Mouse (Mus musculus) c-Kit-positive CD71-positive TER-119-positive erythroid progenitor cells, embryonic 14.5 days (primary cell): Measurements from ENCODE around the gene Plau.

Experiments used
- DNase-seq: peaks from one replicate; pipeline ENCODE4 v3.0.0-alpha.2; 2013; ENCODE audit warnings: low spot score

Plau gene

DNA sequence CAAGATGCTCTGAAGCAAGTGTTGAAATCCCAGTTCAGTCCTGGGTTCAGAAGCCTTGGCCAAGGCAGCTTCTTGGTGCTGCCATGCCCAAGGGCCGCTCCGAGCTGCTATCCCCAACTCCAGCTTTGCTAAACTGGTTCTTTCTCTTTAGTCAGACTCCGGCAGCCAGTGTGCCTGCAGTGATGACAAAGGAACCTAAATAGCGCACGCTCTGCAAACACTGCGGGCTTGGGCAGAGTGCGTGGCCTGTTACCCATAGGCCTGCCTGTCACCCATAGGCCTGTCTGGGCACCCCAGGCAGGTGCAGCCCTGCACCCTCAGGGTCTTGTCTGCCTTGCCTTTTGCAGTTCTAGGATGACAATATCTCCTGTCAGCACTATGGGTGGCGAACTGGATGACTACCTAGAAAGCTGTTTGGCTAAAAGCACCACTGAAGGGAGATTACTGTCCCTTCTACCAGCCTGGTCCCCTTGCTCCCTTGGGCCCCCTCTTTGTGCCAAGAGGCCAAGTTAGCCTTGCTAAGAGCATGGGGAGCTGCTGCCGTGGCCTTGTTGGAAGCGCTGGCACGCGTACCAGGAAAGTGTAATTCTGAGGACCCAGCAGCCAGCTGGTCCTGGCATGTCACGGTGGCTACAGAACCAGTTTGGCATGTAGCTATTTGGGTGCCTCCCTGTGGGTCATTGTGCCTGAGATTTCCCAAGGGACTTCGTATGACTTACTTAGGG lies 30.2 kb upstream of the Plau start:
- DNase-seq: no peak

DNA sequence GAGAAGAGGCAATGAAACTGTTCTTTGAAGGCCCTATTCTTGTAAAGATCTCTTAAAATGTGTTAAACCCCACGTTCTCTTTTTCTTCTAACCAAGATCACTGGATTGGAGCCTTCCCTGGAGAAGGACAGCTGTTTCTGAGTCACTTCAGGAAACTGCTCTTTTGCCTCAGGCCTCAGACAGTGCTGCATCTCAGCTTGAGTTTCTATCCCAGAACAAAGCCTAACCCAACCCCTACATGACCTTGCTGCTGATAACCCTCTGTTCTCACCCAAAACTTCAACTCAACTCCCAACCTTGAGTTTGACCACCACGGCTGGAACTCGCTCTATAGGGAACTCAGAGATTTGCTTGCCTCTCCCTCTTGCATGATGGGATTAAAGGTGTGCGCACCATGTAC lies 27.1 kb upstream of the Plau start:
- no peak for DNase-seq

DNA sequence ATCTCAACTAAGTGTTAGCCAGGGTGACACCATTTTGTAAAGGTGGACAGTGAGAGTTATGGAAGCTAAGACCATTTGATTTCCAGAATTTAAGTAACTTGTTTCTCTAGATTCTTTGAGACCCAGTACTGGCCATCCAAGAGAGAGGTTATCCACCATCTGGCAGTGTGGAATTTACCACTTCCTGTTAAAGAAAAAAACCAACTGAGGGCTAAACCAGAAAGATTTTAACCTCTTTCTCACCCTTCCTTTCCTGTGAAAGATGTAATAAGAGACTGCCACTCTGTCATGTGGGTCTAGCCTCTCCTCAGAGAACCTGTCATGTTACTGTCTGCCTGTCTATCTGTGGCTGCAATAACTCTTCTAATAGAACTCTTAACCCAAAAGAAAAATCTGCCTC lies 26.6 kb upstream of the Plau start:
- DNase-seq: no peak

DNA sequence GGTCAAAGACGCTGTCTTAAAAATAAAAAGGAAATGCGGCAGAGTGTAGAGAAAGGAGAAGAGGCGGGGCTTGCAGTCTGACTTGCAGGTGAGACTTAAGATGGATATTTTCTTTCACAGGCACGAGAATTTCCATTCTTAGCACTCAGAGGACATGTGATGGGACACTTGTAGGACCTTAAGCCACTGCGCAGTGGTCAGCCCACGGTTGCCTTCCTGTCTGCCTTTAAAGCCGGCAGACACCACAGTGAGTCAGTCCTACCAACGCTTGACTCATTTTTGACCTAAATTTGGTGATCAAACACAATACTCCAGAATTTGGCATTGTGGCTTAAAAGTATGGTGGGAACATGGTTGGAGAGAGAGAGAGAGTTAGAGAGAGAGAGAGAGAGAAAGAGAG lies 25.2 kb upstream of the Plau start:
- no peak for DNase-seq

GRCm38 (mm10) chr14:20811779-20812406 lies 24.6 kb upstream of the Plau start:
- no peak for DNase-seq

DNA sequence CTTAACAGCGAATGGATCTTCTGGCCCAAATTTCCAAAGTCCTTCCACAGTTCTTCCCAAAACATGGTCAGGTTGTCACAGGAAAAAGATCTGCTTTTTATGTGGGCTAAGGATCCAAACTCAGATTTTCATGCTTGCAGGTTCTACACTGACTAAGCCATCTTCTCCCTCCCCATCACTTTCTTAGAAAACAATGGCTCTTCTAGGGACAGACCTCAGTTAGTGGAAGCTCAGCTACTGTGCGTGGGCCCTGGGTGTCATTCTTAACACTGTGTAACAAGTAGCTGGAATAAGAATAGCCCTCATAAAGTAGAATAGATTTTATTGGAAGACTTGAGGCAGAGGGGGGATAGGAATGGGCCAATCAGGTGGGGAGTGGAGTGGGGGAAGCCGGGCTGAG lies 21.0 kb upstream of the Plau start:
- no peak for DNase-seq

DNA sequence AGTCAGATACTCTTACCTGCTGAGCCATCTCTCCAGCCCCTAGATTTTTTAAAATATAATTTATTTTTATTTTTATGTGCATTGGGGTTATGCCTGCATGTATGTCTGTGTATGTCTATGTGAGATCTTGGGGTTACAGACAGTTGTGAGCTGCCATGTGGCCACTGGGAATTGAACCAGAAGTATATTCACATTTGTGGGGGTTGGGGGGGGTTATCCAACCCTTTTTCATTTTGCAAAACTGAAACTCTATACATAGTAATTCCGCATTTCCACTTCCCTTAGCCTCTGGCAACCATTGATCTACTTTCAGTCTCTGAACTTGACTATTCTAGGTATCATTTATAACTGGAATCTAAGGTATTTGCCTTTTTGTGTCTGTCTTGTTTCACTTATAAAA lies 11.9 kb upstream of the Plau start:
- no peak for DNase-seq

GRCm38 (mm10) chr14:20825516-20825915 lies 10.9 kb upstream of the Plau start:
- no peak for DNase-seq

DNA sequence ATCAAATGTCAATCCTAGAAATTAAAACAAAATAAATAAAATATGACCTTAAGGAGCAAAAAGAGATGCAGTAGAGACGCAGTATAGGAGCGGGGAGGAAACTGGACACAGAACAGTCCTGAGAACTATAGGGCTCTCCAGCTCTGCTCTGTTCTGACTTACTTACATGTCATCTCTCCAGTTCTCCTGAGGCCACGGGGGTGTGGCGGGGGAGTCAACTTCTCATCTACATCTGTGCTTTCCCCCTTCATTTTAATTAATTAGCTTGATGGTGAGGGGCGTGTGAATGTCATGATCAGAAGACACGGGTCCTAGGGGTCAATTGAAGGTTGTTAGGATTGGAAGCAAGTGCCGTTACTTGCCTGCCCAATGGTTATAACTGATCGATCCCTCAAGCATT lies 9.4 kb upstream of the Plau start:
- no peak for DNase-seq

DNA sequence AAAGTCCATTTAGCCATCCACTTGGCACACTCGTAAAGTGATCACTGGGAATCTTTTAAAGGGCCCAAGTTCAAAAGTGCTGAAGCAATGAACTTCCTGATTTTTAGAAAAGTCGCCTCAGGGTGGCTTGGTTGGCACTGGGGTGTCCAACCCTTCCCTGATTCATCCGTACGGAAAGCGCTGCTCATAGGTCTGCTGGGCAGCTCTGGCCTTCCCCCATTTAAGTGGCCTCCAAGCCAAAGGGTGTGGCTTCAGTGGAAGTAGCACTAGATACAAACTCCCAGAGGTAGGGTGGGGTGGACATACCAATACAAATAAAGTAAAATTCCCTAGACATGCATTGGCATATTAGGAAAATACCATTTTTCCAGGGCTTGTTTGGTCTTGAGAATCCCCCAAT lies 9.0 kb upstream of the Plau start:
- no peak for DNase-seq

DNA sequence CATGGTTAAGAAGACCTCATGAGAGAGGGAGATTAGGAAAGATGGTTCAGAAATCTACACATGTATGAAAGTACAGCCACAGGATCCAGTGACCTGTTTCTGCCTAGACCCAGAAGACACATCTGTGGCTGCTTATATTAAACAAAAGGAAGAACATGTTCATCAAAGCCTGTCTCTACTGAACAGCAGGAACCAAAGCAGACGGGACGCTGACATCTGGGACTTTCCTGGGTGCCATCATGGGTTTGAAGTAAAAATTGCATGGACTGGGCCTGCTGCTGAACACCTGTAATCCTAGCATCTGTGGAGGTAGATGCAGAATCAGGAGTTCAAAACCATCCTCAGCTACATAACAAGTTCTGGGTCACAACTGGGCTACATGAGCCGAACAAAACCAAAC lies 7.9 kb upstream of the Plau start:
- DNase-seq: no peak

DNA sequence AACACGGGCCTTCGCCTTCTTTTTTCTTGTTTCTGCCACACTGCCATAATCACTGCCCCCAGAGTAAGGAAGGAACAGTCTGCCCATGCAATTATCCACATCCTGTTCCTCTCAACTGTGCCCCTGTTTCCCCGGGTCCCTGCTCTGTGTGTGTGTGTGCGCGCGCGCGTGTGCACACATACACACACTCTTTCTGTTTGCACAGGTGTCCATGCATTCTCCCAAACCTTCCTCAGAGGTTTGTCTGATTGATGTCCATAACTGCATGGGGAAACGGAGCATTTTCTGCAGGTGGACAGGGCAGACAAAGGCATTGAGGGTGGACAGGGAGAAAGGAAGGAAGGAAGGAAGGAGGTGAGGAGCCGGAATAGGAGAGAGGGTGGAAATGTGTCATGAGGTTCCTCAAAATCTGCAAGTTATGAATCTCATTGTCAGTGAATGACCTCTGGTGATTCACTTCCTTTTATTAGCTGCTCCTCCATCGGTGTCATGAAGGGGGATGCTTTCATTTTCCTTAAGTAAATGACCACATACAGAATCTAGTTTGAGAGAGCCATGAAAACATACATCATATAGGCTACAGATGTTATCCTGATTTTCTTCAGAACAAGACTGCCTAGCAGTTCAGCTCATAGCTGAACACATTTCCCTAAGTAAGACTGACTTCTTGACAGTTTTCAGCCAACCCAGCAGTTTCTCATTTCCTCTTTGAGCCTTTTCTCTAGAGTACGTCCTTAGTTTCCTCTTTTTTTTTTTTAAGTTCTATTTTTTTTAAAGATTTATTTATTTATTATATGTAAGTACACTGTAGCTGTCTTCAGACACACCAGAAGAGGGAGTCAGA lies 6.7 kb upstream of the Plau start:
- DNase-seq: no peak

DNA sequence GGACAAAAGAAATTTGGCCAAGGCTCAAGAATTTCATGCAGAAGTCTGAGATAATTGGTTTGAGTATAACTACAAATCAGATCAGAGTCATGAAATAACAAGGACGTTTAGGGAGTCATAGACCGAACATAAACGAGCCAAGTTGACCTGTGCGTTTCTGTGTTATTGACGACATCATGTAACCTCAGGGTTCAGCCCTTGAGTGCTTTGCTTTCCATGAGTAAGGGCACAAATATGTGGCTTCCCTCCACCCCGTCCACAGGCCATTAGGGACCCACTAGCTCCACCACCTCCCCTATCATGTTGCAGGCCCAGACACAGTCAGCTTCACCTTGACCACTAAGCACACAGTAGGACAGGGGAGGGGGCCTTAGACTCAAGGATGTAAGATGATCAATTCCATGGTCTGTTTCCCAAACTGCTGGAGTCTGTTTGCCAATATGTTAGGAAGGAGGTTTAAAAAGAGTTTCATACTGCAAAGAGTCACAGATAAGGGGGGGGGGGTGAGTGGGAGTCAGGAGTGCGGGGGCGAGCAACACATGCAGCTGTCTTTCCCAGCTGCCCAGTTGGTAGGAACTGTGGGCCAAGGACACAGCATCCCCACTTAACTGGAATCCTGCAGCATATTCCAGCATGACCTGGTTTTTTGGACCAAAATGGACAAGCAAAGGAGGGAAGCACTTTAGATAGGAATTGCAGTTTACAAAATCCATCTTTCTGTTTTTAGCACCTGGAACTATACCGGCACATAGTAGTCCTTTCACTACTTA lies 5.1 kb upstream of the Plau start:
- no peak for DNase-seq

- no peak for DNase-seq
Observed at GRCm38 (mm10) chr14:20831915-20832314, 4.5 kb upstream of the Plau start.

- DNase-seq: no peak
Observed at GRCm38 (mm10) chr14:20833525-20833924, 2.9 kb upstream of the Plau start.

DNA sequence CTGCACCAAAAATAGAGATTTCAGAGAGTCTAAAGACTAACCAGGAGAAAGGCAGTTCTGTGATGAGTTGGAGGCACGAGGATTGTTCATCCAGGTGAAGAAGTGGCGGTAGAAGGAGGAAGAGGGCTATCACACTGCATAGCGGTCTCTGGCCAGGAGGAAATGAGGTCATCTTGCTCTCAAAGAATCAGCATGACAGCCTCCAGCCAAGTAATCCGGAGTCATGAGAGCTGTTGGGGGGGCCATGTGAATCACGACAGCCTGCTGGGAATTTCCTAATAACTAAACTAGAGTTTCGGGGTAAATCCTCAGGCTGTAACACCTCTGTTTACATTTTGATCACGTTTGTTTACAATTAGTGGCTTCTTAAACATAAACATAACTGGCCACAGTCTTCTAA lies 2.3 kb upstream of the Plau start:
- no peak for DNase-seq

DNA sequence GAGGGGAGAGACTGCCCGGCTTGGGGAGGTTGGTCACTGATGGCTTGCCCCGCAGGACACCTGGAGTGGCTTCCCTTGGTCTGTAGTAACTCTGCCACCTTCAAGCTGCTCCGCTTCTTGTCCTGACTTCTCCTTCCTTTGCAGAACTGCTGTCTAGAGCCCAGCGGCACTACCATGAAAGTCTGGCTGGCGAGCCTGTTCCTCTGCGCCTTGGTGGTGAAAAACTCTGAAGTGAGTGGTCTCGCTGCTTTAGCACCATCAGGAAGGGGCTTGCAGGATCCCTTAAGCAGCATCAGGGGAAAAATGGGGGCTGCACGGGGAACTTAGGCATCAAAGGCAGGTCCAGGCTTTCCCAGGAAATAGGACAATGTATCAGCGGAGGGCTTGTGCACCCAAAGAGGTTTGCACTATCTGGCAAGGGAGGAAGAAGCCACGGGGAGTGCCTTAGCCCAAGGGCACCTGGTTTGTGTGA lies 481 bp downstream of the Plau start:
- DNase-seq: no peak

DNA sequence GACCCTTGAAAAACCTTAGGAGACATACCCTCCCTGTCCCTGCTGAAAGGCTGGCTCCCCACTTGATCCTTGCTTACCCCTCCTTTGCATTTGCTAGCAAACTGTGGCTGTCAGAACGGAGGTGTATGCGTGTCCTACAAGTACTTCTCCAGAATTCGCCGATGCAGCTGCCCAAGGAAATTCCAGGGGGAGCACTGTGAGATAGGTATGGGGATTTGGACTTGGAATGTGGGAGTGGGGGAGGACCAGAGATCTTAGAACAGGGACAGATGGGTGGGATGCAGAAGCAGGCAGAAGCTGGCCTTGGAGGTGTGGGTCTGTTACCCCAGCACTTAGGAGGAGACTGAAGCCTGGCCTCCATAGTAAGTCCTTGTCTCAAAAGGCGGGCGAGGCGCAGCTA lies 1.2 kb downstream of the Plau start:
- no peak for DNase-seq

DNA sequence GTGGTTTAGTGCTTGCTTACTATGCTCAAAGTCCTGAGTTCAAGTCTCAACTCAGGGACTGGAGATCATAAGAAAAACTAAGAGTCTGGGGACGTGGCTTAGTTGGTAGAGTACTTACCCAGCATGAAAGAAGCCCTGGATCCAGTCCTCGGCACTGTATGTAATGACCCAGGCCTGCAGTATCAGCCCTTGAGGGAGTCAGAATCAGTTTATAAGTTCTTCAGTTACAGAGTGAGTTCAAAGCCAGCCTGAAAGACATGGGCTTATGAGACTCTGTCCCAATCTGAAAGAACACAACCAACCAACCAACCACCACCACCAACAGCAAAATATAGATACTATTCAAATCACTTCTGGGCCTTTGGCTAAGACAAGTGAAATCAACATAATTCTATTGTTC lies 5.1 kb downstream of the Plau start:
- no peak for DNase-seq

DNA sequence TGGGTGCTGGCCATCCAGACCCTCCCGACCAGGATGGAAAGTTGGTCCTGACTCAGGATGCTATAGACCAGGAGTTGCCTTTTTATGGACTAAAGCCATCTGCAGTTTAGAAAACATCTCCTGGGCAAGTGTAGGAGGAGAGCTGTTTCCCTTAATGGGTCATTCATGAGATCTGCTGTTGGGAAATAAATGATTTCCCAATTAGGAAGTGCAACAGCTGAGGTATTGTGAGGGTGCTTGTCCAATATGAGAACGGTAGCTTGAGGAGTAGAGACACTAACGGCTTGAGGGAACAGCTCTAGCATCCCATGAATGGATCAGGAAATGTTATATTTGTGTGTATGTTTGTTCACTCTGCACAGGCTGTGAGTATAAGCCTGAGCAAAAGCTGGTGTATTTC lies 6.2 kb downstream of the Plau start:
- no peak for DNase-seq

DNA sequence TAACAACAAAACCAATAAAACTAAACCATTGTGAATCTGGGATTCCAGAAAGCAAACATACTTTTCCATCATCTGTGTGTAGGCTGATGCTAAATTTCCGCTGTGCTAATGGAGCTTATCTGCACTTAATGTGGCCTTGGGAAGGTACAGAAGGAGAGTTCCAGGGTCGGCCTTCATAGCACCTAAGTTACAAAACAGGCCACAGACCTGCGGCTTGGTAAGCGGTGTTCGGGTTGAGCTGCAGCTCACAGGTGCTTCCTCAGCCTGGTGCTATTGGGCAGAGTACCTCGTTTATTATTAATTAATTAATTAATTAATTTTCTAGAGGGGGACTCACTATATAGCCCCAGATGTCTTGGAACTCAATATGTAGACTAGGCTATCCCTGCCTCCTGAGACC lies 7.7 kb downstream of the Plau start:
- no peak for DNase-seq
